Mouse (Mus musculus) T-helper 2 cell (primary cell): ENCODE results near the gene Tex14.
"Not testable (repeated sequence)": the region's sequence is repeated elsewhere in the genome, so short reads cannot be mapped to it uniquely, and the experiment has no call there.

Experiments used
- in situ Hi-C: fragments of 300-600 bp; cut with MboI, MseI; formaldehyde crosslinking; loops from one replicate; pipeline ENCODE4 v1.15.1; 2025; ENCODE audit warnings: high pct_unique_total_duplicates

Gene Tex14

GRCm38 (mm10) chr11:87470807-87471698, 66.2 kb downstream of the Tex14 start:
- in situ Hi-C loops, result loop anchor here (5.0 kb wide), 1 partner anchor 34 kb away; no protein-coding TSS in a partner anchor

GRCm38 (mm10) chr11:87471699-87471997, 66.8 kb downstream of the Tex14 start:
- in situ Hi-C loops, result loop anchor here (5.0 kb wide), 1 partner anchor 34 kb away; no protein-coding TSS in a partner anchor

- in situ Hi-C loops, result loop anchor here (5.0 kb wide), 1 partner anchor 35 kb away; no protein-coding TSS in a partner anchor
Measured at GRCm38 (mm10) chr11:87472058-87472457, 67.2 kb downstream of the Tex14 start.

GRCm38 (mm10) chr11:87479172-87479571, 74.3 kb downstream of the Tex14 start:
- in situ Hi-C loops, result not testable (repeated sequence)

GRCm38 (mm10) chr11:87483796-87484326, 79.0 kb downstream of the Tex14 start:
- in situ Hi-C loops, result loop anchor here (10.0 kb wide), 1 partner anchor 279 kb away; no protein-coding TSS in a partner anchor

- in situ Hi-C loops, result loop anchor here (5.0 to 10.0 kb wide), 2 partner anchors 33 to 284 kb away; no protein-coding TSS in a partner anchor
Measured at GRCm38 (mm10) chr11:87488948-87489347, 84.1 kb downstream of the Tex14 start.

GRCm38 (mm10) chr11:87504690-87505214, 99.9 kb downstream of the Tex14 start:
- in situ Hi-C loops, result no loop called here

- in situ Hi-C loops, result no loop called here
Measured at GRCm38 (mm10) chr11:87506502-87506901, 101.6 kb downstream of the Tex14 start.

GRCm38 (mm10) chr11:87507043-87507442, 102.2 kb downstream of the Tex14 start:
- in situ Hi-C loops, result no loop called here

GRCm38 (mm10) chr11:87519260-87519659, 114.4 kb downstream of the Tex14 start:
- in situ Hi-C loops, result no loop called here

- in situ Hi-C loops, result loop anchor here (5.0 kb wide), 1 partner anchor 36 kb away; no protein-coding TSS in a partner anchor
Measured at GRCm38 (mm10) chr11:87523466-87523865, 118.6 kb downstream of the Tex14 start.

GRCm38 (mm10) chr11:87523967-87524366, 119.1 kb downstream of the Tex14 start:
- in situ Hi-C loops, result loop anchor here (5.0 kb wide), 1 partner anchor 37 kb away; no protein-coding TSS in a partner anchor

- in situ Hi-C loops, result loop anchor here (5.0 kb wide), 1 partner anchor 37 kb away; no protein-coding TSS in a partner anchor
Measured at GRCm38 (mm10) chr11:87524780-87525179, 119.9 kb downstream of the Tex14 start.

GRCm38 (mm10) chr11:87527364-87527763, 122.5 kb downstream of the Tex14 start:
- in situ Hi-C loops, result no loop called here

GRCm38 (mm10) chr11:87527990-87528389, 123.1 kb downstream of the Tex14 start:
- in situ Hi-C loops, result no loop called here

- in situ Hi-C loops, result no loop called here
Measured at GRCm38 (mm10) chr11:87531695-87532094, 126.8 kb downstream of the Tex14 start.

GRCm38 (mm10) chr11:87542285-87542684, 137.4 kb downstream of the Tex14 start:
- in situ Hi-C loops, result no loop called here

GRCm38 (mm10) chr11:87542906-87543305, 138.0 kb downstream of the Tex14 start:
- in situ Hi-C loops, result no loop called here

GRCm38 (mm10) chr11:87553342-87553741, 148.5 kb downstream of the Tex14 start:
- in situ Hi-C loops, result no loop called here

GRCm38 (mm10) chr11:87554386-87554785, 149.5 kb downstream of the Tex14 start:
- in situ Hi-C loops, result no loop called here

- in situ Hi-C loops, result no loop called here
Measured at GRCm38 (mm10) chr11:87555106-87555703, 150.3 kb downstream of the Tex14 start.

- in situ Hi-C loops, result no loop called here
Measured at GRCm38 (mm10) chr11:87561208-87561607, 156.3 kb downstream of the Tex14 start.
